Mouse (Mus musculus): ENCODE data around the gene Mtmr14. TPM values are rescaled to one million over a fixed set of nuclear protein-coding genes. Genes with fewer than 3 reads are reported as not detected.

Gene Mtmr14
- total RNA-seq, 2 experiments from 2014 or later: 14.6 to 15.3 TPM

DNA sequence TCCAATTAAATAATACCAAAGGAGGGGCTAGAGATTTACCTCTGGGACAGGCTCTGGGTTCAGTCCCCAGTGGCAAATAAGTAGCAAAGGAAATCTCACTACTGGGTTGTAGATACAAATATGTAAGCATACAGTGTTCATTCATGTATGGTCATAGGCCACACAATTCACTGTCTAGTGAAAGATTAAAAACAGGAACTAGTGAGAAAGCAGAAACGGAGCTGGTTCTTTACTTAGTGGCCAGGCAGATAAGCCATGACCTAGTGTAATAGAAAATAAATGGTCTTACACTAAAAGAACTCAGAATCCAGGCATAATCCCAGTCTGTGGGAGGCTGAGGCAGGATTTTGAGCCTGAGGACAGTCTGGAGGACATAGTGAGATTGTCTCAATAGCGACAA lies 7.9 kb downstream of the Mtmr14 start:
- H3K4me3 ChIP-seq: no peak overlapping the region
- intact Hi-C loops (cut with DNase I): no loop called here
- no peak for TF ChIP-seq CTCF (IDR thresholded peaks at IDR 0.05)
- no peak for DNase-seq (ENCODE audit: extremely low spot score in 1 of 2, low spot score in 2 of 2)
- H3K27ac ChIP-seq: no peak overlapping the region

DNA sequence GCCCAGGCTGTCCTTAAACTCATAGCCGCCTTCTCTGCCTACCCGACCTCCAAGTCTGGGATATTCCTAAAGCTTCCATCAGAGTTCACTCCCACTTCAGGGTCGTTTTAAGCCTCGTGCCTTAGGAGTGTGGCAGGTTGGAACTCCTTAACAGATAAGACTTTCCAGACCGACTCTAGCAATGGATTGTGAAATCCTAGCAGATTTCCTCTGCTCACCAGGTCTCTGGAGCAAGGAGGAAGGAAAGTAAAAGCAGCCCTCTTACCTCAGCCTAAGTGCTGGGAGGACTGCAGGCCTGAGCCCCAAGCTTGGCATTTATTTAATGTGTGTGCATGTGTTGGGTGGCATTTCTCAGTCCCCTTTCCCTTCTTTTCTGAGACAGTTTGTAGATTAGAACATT lies 13.1 kb downstream of the Mtmr14 start:
- no peak overlapping the region for H3K4me3 ChIP-seq
- no peak for TF ChIP-seq CTCF (IDR thresholded peaks at IDR 0.05)
- no peak for DNase-seq (ENCODE audit: extremely low spot score in 1 of 2, low spot score in 2 of 2)
- intact Hi-C loops (cut with DNase I): no loop called here
- H3K27ac ChIP-seq: no peak overlapping the region

DNA sequence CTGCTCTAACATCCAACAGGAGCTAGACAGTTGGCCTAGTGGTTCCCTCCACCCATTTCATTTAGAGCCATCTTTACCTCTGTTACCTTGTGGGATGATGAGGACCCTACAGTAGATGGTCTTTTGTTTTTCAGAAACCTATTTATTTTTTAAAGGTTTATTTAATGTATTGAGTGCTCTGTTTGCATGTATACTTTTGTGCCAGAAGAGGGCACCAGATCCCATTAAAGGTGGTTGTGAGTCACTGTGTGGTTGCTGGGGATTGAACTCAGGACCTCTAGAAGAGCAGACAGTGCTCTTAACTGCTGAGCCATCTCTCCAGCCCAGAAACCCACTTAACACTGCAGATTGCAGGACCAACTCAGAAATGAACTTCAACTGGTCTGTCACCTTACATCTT lies 14.3 kb downstream of the Mtmr14 start:
- intact Hi-C loops (cut with DNase I): no loop called here
- DNase-seq (ENCODE audit: extremely low spot score in 1 of 2, low spot score in 2 of 2): no peak

DNA sequence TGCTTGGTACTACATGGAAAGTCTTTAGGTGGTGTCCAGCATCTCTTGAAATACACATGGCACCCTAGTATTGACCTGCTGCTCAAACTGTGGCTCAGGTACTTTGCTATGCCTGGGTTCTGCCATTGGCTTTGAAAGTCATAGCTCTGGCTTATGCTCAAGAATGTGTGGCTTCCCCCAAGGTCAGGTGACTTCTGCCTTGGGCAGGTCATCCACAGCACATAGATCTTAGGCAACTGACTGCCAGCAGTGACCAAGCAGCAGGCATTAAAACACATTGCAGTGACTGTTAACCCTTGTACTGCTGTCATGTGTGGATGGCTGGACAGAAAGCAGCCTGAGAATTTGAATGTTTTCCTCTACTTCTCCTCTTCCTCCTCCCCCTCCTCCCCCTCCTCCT lies 17.3 kb downstream of the Mtmr14 start:
- no peak for DNase-seq (ENCODE audit: extremely low spot score in 1 of 2, low spot score in 2 of 2)
- no peak overlapping the region for H3K27ac ChIP-seq
- TF ChIP-seq CTCF (IDR thresholded peaks at IDR 0.05): no peak
- no peak overlapping the region for H3K4me3 ChIP-seq
- intact Hi-C loops (cut with DNase I): no loop called here

More for the DNA sequence above, 14.3 kb downstream of the Mtmr14 start:
- H3K4me3 ChIP-seq: no peak overlapping the region
- peak; percentile 34 for TF ChIP-seq CTCF (IDR thresholded peaks at IDR 0.05)
- no peak overlapping the region for H3K27ac ChIP-seq

DNA sequence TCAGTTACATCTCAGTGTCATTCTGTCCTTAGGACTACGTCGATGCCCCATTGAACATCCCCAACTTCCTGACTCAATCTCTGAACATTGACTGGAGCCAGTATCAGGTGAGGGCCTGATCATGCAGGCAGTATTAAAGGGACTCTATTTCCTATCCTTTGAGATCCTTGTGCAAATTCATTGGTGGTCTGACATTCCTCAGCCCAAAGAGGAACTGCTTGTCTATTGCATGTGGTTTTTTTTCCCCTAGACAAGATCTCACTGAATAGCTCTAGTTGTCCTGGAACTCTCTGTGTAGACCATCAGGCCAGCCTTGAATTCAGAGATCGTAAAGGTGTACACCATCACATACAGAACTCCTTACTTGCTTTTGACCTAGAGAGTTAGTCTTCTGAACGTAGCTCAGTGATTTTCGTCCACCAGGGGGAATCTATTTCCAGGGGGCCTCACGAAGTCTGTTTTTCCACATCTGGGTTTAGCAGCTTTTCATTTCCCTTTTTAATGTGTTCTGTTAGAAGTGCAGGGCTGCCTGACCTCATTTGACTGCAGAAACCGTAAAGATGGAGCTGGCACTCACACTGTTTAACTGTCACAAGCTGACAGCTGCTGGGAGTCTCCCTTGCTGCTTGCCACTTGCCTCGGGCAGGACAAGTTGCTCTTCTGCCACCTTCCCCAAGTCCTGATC lies 23.7 kb downstream of the Mtmr14 start:
- TF ChIP-seq CTCF (IDR thresholded peaks at IDR 0.05): peak; percentile 7; the same call in 1 of the 2 replicates
- DNase-seq (ENCODE audit: extremely low spot score in 1 of 2, low spot score in 2 of 2): no peak
- no peak overlapping the region for H3K27ac ChIP-seq
- intact Hi-C loops (cut with DNase I): no loop called here
- H3K4me3 ChIP-seq: no peak overlapping the region

DNA sequence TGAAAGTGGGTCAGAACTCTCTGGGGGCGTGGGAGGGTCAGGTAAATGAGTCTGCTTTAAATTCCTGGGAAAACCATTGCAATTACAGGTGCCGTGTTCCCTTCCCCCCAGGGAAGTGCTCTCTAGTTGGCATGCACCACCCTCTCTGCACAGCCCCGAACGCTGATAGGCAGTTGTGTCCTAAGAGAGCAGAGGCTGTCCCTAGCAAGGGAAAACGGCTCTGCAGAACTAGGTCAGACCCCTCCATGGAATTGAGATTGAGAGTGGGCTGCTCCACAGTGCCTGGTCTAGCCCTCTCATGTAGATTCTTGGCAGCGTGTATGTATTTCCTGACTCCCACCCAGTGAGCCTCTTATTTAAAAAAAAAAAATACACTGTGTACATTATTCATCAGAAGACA lies 25.9 kb downstream of the Mtmr14 start:
- no peak for DNase-seq (ENCODE audit: extremely low spot score in 1 of 2, low spot score in 2 of 2)
- intact Hi-C loops (cut with DNase I): no loop called here
- Histone ChIP-seq H3K4me3 (no peak overlapping the region), H3K27ac (no peak overlapping the region)
- no peak for TF ChIP-seq CTCF (IDR thresholded peaks at IDR 0.05)

DNA sequence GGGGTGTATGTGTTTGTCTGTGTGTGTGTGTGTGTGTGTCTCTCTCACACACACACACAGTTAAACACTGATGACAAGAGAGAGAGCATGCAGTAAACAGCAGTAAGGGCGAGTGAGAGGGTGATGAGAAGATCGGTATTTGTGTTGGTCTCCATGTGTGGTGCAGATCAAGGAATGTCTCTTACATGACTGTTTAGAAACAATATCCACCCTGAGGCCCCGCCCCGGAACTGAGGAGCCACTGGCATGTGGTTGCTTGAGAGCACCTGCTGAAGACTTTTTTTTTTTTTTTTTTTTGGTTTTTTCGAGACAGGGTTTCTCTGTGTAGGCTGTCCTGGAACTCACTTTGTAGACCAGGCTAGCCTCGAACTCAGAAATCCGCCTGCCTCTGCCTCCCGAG lies 26.8 kb downstream of the Mtmr14 start:
- TF ChIP-seq CTCF (IDR thresholded peaks at IDR 0.05): no peak
- Histone ChIP-seq H3K27ac (no peak overlapping the region), H3K4me3 (no peak overlapping the region)
- no peak for DNase-seq (ENCODE audit: extremely low spot score in 1 of 2, low spot score in 2 of 2)
- intact Hi-C loops (cut with DNase I): no loop called here

DNA sequence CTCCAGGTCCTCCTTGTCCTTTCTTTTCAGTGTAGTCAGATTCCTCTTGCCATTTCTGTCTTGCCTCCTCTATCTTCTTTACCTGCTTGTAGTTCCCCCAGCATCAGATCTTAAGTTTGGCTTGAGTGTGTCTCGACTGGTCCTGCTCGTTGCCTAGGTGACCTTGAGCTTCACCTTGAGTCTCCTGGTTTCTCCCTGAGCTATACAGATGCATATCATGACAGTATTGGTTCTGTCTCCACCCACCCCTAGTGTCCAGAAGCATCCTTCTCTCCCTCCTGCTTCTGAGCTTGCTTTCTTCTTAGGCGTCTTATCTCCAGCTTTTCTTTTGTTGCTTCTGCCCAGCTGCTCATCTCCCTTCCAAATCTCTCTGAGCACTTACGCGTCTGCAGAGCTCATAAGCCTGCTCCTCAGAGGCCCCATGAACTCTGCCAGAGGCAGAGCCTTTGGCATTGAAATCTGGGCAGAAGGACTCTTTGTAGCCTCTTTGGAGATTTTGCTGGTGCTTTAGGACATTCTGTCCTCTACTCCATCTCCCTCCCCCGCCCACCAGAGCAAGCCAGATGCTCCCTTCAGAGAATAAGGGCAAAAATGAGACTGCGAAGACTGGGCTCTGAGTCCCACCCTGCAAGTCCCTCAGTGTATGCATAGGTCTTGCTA lies 29.5 kb downstream of the Mtmr14 start:
- intact Hi-C loops (cut with DNase I): no loop called here
- no peak for DNase-seq (ENCODE audit: extremely low spot score in 1 of 2, low spot score in 2 of 2)
- H3K4me3 ChIP-seq: no peak overlapping the region
- no peak for TF ChIP-seq CTCF (IDR thresholded peaks at IDR 0.05)
- H3K27ac ChIP-seq: no peak overlapping the region; the same call in 1 of the 2 replicates

DNA sequence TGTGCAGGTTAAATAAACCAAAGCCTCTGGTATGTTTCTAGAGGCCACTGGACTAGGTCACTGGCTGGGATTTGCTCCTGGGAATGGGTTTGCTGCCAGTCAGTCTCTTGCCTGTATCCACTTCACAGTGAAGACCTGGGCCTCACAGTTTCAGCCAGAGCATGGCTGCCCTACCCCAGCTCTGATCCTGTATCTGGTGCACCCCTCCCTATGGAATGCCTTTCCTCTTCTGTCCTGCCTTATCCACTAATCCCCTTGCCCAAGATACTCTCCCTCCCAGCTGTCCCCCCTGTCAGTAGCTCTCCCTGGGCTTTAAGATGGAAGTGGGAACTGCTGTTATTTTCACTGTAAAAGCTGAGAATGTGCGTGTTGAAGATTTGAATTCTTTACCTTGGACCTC lies 30.3 kb downstream of the Mtmr14 start:
- intact Hi-C loops (cut with DNase I): no loop called here
- DNase-seq (ENCODE audit: extremely low spot score in 1 of 2, low spot score in 2 of 2): no peak
- TF ChIP-seq CTCF (IDR thresholded peaks at IDR 0.05): no peak

DNA sequence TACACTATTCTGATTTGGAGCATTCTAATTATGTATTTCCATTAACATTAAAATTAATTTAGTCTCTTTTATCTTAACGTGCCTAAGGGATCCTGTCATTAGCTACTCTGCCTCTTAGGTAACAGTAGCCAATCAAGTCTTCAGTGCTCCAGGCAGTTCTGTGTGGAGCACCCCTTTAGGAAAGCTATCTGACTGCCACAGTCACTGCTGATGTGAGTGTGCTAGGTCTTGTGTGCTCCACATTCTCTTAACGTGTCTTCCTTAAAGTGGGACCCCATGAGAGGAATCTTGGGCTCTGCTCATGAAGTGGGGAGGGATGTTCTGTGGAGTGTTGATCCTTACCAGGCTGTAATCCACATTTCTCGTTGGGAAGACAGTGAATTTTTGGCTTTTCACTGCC lies 34.7 kb downstream of the Mtmr14 start:
- H3K4me3 ChIP-seq: no peak overlapping the region
- intact Hi-C loops (cut with DNase I): no loop called here
- no peak for DNase-seq (ENCODE audit: extremely low spot score in 1 of 2, low spot score in 2 of 2)
- no peak overlapping the region for H3K27ac ChIP-seq
- TF ChIP-seq CTCF (IDR thresholded peaks at IDR 0.05): no peak

More for the DNA sequence above, 30.3 kb downstream of the Mtmr14 start:
- no peak overlapping the region for H3K27ac ChIP-seq
- H3K4me3 ChIP-seq: no peak overlapping the region

DNA sequence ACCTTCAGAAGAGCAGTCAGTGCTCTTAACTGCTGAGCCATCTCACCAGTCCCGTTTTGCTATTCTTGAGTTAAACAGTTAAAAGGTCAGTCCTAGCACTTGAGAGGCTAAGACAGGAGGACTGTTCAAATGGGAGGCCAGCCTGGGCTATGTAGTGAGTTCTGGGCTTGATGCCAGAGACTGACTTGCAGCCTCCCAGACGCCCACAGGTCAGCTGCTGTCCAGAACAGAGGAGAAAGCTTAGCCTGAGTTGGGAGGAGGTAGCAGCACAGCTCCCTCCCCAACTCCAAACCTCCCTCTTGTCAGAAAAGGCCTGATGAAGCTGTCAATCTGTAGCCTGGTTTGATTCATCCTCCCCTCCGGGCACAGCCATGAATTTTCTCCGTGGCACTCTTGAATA lies 39.2 kb downstream of the Mtmr14 start:
- no peak for TF ChIP-seq CTCF (IDR thresholded peaks at IDR 0.05)
- intact Hi-C loops (cut with DNase I): no loop called here
- DNase-seq (ENCODE audit: extremely low spot score in 1 of 2, low spot score in 2 of 2): peak in 1 of 2 experiments; percentile 51
- Histone ChIP-seq H3K4me3 (no peak overlapping the region), H3K27ac (no peak overlapping the region)

DNA sequence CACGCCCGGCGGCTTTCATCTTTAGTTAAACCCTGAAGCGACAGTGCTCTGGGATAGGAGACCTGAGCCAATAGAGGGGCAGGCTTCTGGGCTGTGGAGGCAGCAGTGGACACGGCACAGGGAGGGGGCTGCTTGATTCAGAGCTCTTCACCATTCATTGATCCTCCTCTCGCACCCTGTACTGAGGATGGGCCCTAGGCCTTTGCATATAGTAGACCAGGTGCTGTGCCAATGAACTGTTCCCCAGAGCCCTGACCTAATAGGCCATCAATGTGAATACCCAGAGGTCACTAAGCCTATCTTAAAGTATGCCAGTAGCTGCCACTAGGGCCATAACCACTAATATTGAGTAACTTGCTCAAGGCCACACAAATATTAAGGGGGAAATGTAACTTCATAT lies 44.0 kb downstream of the Mtmr14 start:
- peak overlapping the region; percentile 53 for H3K4me3 ChIP-seq
- TF ChIP-seq CTCF (IDR thresholded peaks at IDR 0.05): no peak; the same call in 1 of the 2 replicates
- DNase-seq (ENCODE audit: extremely low spot score in 1 of 2, low spot score in 2 of 2): no peak

More for the DNA sequence above, 44.0 kb downstream of the Mtmr14 start:
- intact Hi-C loops (cut with DNase I): no loop called here
- peak overlapping the region; percentile 82; the same call in 1 of the 2 replicates for H3K27ac ChIP-seq

Measured in left cerebral cortex, adult 2 months (tissue).